Mouse (Mus musculus): ENCODE measurements around the gene Rtl6. TPM values are rescaled to one million over a fixed set of nuclear protein-coding genes. Genes with fewer than 3 reads are reported as not detected.

The Rtl6 gene
- polyA plus RNA-seq, 1 experiment, result 6.9 TPM

GRCm38 (mm10) chr15:84525222-84525883, 32.3 kb downstream of the Rtl6 start:
- DNase-seq, result no peak
- no peak overlapping the region for H3K4me3 ChIP-seq (ENCODE audit: insufficient read depth, low read depth, low read length)
- no peak overlapping the region for H3K27ac ChIP-seq (ENCODE audit: insufficient read depth, low read depth, low read length)
- H3K36me3 ChIP-seq (ENCODE audit: control insufficient read depth, insufficient read depth, low read length), result no peaks in the 10 kb centered on the region
- TF ChIP-seq POLR2A (IDR thresholded peaks at IDR 0.05; ENCODE audit: low read depth, low read length) (no peak), CTCF (conservative IDR thresholded peaks at IDR 0.05; ENCODE audit: insufficient read depth, insufficient read length, low read depth, low read length) (no peak)
- no peaks in the 10 kb centered on the region for H3K27me3 ChIP-seq (replicated peaks; ENCODE audit: control insufficient read depth, insufficient read depth, low read length)
- H3K4me1 ChIP-seq (ENCODE audit: control insufficient read depth, insufficient read depth, low read length), result no peaks in the 10 kb centered on the region
- WGBS, result 75% methylated on average over 5 of the region's 5 CpGs

- no peak for TF ChIP-seq CTCF (conservative IDR thresholded peaks at IDR 0.05; ENCODE audit: insufficient read depth, insufficient read length, low read depth, low read length)
- no peak for TF ChIP-seq POLR2A (IDR thresholded peaks at IDR 0.05; ENCODE audit: low read depth, low read length)
- Histone ChIP-seq H3K36me3 (ENCODE audit: control insufficient read depth, insufficient read depth, low read length) (no peaks in the 10 kb centered on the region), H3K27me3 (replicated peaks; ENCODE audit: control insufficient read depth, insufficient read depth, low read length) (no peaks in the 10 kb centered on the region), H3K4me1 (ENCODE audit: control insufficient read depth, insufficient read depth, low read length) (no peaks in the 10 kb centered on the region), H3K4me3 (ENCODE audit: insufficient read depth, low read depth, low read length) (no peak overlapping the region), H3K27ac (ENCODE audit: insufficient read depth, low read depth, low read length) (no peak overlapping the region)
- 85% methylated on average over 8 of the region's 8 CpGs for WGBS
- DNase-seq, result no peak
Observed at GRCm38 (mm10) chr15:84522953-84523689, 34.5 kb downstream of the Rtl6 start.

- no peaks in the 10 kb centered on the region for H3K27me3 ChIP-seq (replicated peaks; ENCODE audit: control insufficient read depth, insufficient read depth, low read length)
- no peak for DNase-seq
- no peaks in the 10 kb centered on the region for H3K4me1 ChIP-seq (ENCODE audit: control insufficient read depth, insufficient read depth, low read length)
- 93% methylated on average over 4 of the region's 4 CpGs for WGBS
- no peak for TF ChIP-seq POLR2A (IDR thresholded peaks at IDR 0.05; ENCODE audit: low read depth, low read length)
- no peaks in the 10 kb centered on the region for H3K36me3 ChIP-seq (ENCODE audit: control insufficient read depth, insufficient read depth, low read length)
- H3K4me3 ChIP-seq (ENCODE audit: insufficient read depth, low read depth, low read length), result no peak overlapping the region
- no peak overlapping the region for H3K27ac ChIP-seq (ENCODE audit: insufficient read depth, low read depth, low read length)
Observed at GRCm38 (mm10) chr15:84521486-84521885, 36.1 kb downstream of the Rtl6 start.

- no peak overlapping the region for H3K27ac ChIP-seq (ENCODE audit: insufficient read depth, low read depth, low read length)
- no peak overlapping the region for H3K4me3 ChIP-seq (ENCODE audit: insufficient read depth, low read depth, low read length)
- TF ChIP-seq POLR2A (IDR thresholded peaks at IDR 0.05; ENCODE audit: low read depth, low read length) (no peak), CTCF (conservative IDR thresholded peaks at IDR 0.05; ENCODE audit: insufficient read depth, insufficient read length, low read depth, low read length) (no peak)
- H3K36me3 ChIP-seq (ENCODE audit: control insufficient read depth, insufficient read depth, low read length), result no peaks in the 10 kb centered on the region
- H3K27me3 ChIP-seq (replicated peaks; ENCODE audit: control insufficient read depth, insufficient read depth, low read length), result no peaks in the 10 kb centered on the region
- H3K4me1 ChIP-seq (ENCODE audit: control insufficient read depth, insufficient read depth, low read length), result no peaks in the 10 kb centered on the region
- 87% methylated on average over 8 of the region's 8 CpGs for WGBS
- DNase-seq, result no peak
Observed at GRCm38 (mm10) chr15:84518540-84518939, 39.1 kb downstream of the Rtl6 start.

GRCm38 (mm10) chr15:84512626-84513296, 44.9 kb downstream of the Rtl6 start:
- WGBS, result 42% methylated on average over 5 of the region's 5 CpGs
- TF ChIP-seq POLR2A (IDR thresholded peaks at IDR 0.05; ENCODE audit: low read depth, low read length) (no peak), CTCF (conservative IDR thresholded peaks at IDR 0.05; ENCODE audit: insufficient read depth, insufficient read length, low read depth, low read length) (no peak)
- peak; percentile 62 for DNase-seq

GRCm38 (mm10) chr15:84509981-84510380, 47.6 kb downstream of the Rtl6 start:
- peak; percentile 1 for DNase-seq

More at GRCm38 (mm10) chr15:84512626-84513296, 44.9 kb downstream of the Rtl6 start:
- no peaks in the 10 kb centered on the region for H3K27me3 ChIP-seq (replicated peaks; ENCODE audit: control insufficient read depth, insufficient read depth, low read length)
- H3K4me3 ChIP-seq (ENCODE audit: insufficient read depth, low read depth, low read length), result no peak overlapping the region
- 0 out of 2 replicates have a peak, but pooled peaks cover 4% of the 10 kb centered on the region for H3K4me1 ChIP-seq (ENCODE audit: control insufficient read depth, insufficient read depth, low read length)
- peak overlapping the region; percentile 34; the same call in 1 of the 2 replicates for H3K27ac ChIP-seq (ENCODE audit: insufficient read depth, low read depth, low read length)
- no peaks in the 10 kb centered on the region for H3K36me3 ChIP-seq (ENCODE audit: control insufficient read depth, insufficient read depth, low read length)

GRCm38 (mm10) chr15:84509161-84509560, 48.5 kb downstream of the Rtl6 start:
- WGBS, result 55% methylated on average over 5 of the region's 5 CpGs
- Histone ChIP-seq H3K36me3 (ENCODE audit: control insufficient read depth, insufficient read depth, low read length) (no peaks in the 10 kb centered on the region), H3K27ac (ENCODE audit: insufficient read depth, low read depth, low read length) (no peak overlapping the region), H3K27me3 (replicated peaks; ENCODE audit: control insufficient read depth, insufficient read depth, low read length) (no peaks in the 10 kb centered on the region), H3K4me1 (ENCODE audit: control insufficient read depth, insufficient read depth, low read length) (0 out of 2 replicates have a peak, but pooled peaks cover 4% of the 10 kb centered on the region), H3K4me3 (ENCODE audit: insufficient read depth, low read depth, low read length) (no peak overlapping the region)
- DNase-seq, result no peak
- TF ChIP-seq CTCF (conservative IDR thresholded peaks at IDR 0.05; ENCODE audit: insufficient read depth, insufficient read length, low read depth, low read length) (no peak), POLR2A (IDR thresholded peaks at IDR 0.05; ENCODE audit: low read depth, low read length) (no peak)

More at GRCm38 (mm10) chr15:84509981-84510380, 47.6 kb downstream of the Rtl6 start:
- 79% methylated on average over 16 of the region's 16 CpGs for WGBS
- no peak for TF ChIP-seq CTCF (conservative IDR thresholded peaks at IDR 0.05; ENCODE audit: insufficient read depth, insufficient read length, low read depth, low read length)
- TF ChIP-seq POLR2A (IDR thresholded peaks at IDR 0.05; ENCODE audit: low read depth, low read length), result no peak
- no peak overlapping the region for H3K27ac ChIP-seq (ENCODE audit: insufficient read depth, low read depth, low read length)
- 0 out of 2 replicates have a peak, but pooled peaks cover 4% of the 10 kb centered on the region for H3K4me1 ChIP-seq (ENCODE audit: control insufficient read depth, insufficient read depth, low read length)
- no peaks in the 10 kb centered on the region for H3K27me3 ChIP-seq (replicated peaks; ENCODE audit: control insufficient read depth, insufficient read depth, low read length)
- H3K36me3 ChIP-seq (ENCODE audit: control insufficient read depth, insufficient read depth, low read length), result no peaks in the 10 kb centered on the region
- H3K4me3 ChIP-seq (ENCODE audit: insufficient read depth, low read depth, low read length), result no peak overlapping the region
